Mouse (Mus musculus) intestine, embryonic 16.5 days (tissue): ENCODE results near the gene Kctd14. TPM values are rescaled to one million over a fixed set of nuclear protein-coding genes. Genes with fewer than 3 reads are reported as not detected.

Experiments
- ATAC-seq: fragments of 200-750 bp; cut with Nextera tagmentation; 2 replicates; pipeline ENCODE4 v1.8.0; 2017; ENCODE audit warnings: moderate TSS enrichment, moderate library complexity
- H3K27ac ChIP-seq: fragments of 300-500 bp; sonication (generic); 2 replicates; pipeline ENCODE4 v1.5.1; 2014; ENCODE audit warnings: mild to moderate bottlenecking, low read length
- H3K27me3 ChIP-seq: fragments of 300-500 bp; sonication (generic); replicated peaks from 2 replicates; pipeline ENCODE4 v1.6.1; 2014; ENCODE audit warnings: low read length, control low read depth, mixed read lengths; ENCODE audit not compliant: control insufficient read depth, insufficient read depth
- H3K36me3 ChIP-seq: fragments of 300-500 bp; sonication (generic); 2 replicates; pipeline ENCODE4 v1.6.1; 2014; ENCODE audit warnings: low read length, control low read depth; ENCODE audit not compliant: control insufficient read depth, insufficient read depth
- H3K4me1 ChIP-seq: fragments of 300-500 bp; sonication (generic); 2 replicates; pipeline ENCODE4 v1.6.1; 2014; ENCODE audit warnings: low read length, control low read depth, mixed read lengths; ENCODE audit not compliant: control insufficient read depth, insufficient read depth
- H3K4me2 ChIP-seq: fragments of 300-500 bp; sonication (generic); 2 replicates; pipeline ENCODE4 v1.6.1; 2014; ENCODE audit warnings: low read depth, low read length, control low read depth
- H3K4me3 ChIP-seq: fragments of 300-500 bp; sonication (generic); 2 replicates; pipeline ENCODE4 v1.5.1; 2014; ENCODE audit warnings: mild to moderate bottlenecking, low read length
- H3K9ac ChIP-seq: fragments of 300-500 bp; sonication (generic); 2 replicates; pipeline ENCODE4 v1.6.1; 2014; ENCODE audit warnings: low read depth, low read length
- H3K9me3 ChIP-seq: fragments of 300-500 bp; sonication (generic); 2 replicates; pipeline ENCODE4 v1.6.1; 2016; ENCODE audit warnings: low read length, control low read depth; ENCODE audit not compliant: control insufficient read depth
- whole genome bisulfite sequencing: fragments of 180-500 bp; shearing (Covaris S2); extraction: QIAGEN DNeasy Blood & Tissue Kit; methylation state at CpG from one replicate; pipeline ENCODE4 v1.1.7; 2014; 5-methylcytosine and 5-hydroxymethylcytosine counted together
- polyA plus RNA-seq: library from polyadenylated mRNA; unstranded; fragments of >200 nt; fragmentation: Nextera tagmentation; extraction: Ambion mirVana; gene quantifications from 2 replicates; pipeline ENCODE4 v1.2.1, GENCODE M21; 2015

The Kctd14 gene
- polyA plus RNA-seq, 1 experiment from 2014 or later: 7.3 TPM

DNA sequence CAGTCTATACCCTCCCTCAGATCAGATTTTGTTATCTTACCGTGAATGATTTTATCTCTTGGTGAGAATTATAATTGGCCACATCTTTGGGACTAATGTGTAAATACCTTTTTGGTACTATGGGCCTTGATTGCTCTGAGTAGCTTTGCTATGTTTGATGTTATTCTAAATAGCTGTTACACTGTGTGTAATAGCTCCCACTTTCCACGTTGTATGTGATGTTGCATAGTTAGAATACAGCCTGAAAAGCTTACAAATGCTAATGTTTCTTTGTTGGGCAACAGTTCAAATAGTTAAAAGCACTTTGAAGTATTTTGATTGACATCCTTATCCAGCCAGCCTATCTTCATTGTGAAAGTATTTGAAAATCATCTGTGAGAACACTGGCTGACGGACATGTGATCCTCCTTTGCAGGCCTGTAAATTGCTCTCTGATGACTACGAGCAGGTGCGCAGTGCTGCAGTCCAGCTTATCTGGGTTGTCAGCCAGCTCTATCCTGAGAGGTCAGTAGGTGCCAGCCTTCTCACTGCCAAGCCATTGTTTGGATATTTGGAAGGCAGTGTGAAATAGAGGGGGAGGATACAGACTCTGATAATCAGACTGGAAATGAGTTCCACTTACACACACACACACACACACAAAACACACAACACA lies 49.6 kb downstream of the Kctd14 start:
- ATAC-seq: no peak
- H3K4me3 ChIP-seq: no peak overlapping the region
- no peak overlapping the region for H3K27ac ChIP-seq
- no peak overlapping the region for H3K9ac ChIP-seq
- WGBS: 73% methylated on average over 5 of the region's 5 CpGs
- H3K9me3 ChIP-seq: no peaks in the 10 kb centered on the region
- H3K36me3 ChIP-seq: no peaks in the 10 kb centered on the region
- H3K4me2 ChIP-seq: no peak overlapping the region
- H3K27me3 ChIP-seq: no peaks in the 10 kb centered on the region
- H3K4me1 ChIP-seq: no peaks in the 10 kb centered on the region

Other genes with a start within 250 kb of the Kctd14 start
- gene Usp35, start 119.3 kb upstream of the Kctd14 start, polyA plus RNA-seq: 0.54 and 0.60 TPM in 2 replicates
- gene Kctd21, start 119.0 kb upstream of the Kctd14 start, polyA plus RNA-seq: 4.1 and 4.4 TPM in 2 replicates
- gene Alg8, start 79.7 kb upstream of the Kctd14 start, polyA plus RNA-seq: 51.3 and 55.7 TPM in 2 replicates
- gene Ndufc2, start 51.3 kb upstream of the Kctd14 start, polyA plus RNA-seq: 377 and 385 TPM in 2 replicates
- 0.40 and 0.45 TPM in 2 replicates for gene Thrsp, start 33.6 kb upstream of the Kctd14 start, polyA plus RNA-seq
- 38.7 and 41.2 TPM in 2 replicates for gene Ints4, start 29.6 kb downstream of the Kctd14 start, polyA plus RNA-seq
- gene Aamdc, start 128.2 kb downstream of the Kctd14 start, polyA plus RNA-seq: 78.6 and 81.8 TPM in 2 replicates
- 11.9 and 16.0 TPM in 2 replicates for gene Rsf1, start 128.6 kb downstream of the Kctd14 start, polyA plus RNA-seq
- gene Clns1a, start 245.3 kb downstream of the Kctd14 start, polyA plus RNA-seq: 136 and 152 TPM in 2 replicates